Mouse (Mus musculus) ovary, postnatal 10 days (tissue): ENCODE measurements around the gene Mgat5.

Experiments
- DNase-seq: peaks from one replicate; pipeline ENCODE4 v3.0.0; 2022; ENCODE audit warnings: low spot score

Mgat5 gene

GRCm38 (mm10) chr1:127306024-127306771 is 101.4 kb downstream of the Mgat5 start:
- DNase-seq = no peak

- no peak for DNase-seq
Measured at GRCm38 (mm10) chr1:127307361-127307760, 102.5 kb downstream of the Mgat5 start.

- DNase-seq = no peak
Measured at GRCm38 (mm10) chr1:127308207-127308725, 103.5 kb downstream of the Mgat5 start.

GRCm38 (mm10) chr1:127308989-127309701 is 104.3 kb downstream of the Mgat5 start:
- no peak for DNase-seq

GRCm38 (mm10) chr1:127310011-127310410 is 105.2 kb downstream of the Mgat5 start:
- no peak for DNase-seq

- DNase-seq = no peak
Measured at GRCm38 (mm10) chr1:127310703-127311102, 105.9 kb downstream of the Mgat5 start.

- no peak for DNase-seq
Measured at GRCm38 (mm10) chr1:127313652-127314350, 109.0 kb downstream of the Mgat5 start.

GRCm38 (mm10) chr1:127315763-127316627 is 111.2 kb downstream of the Mgat5 start:
- DNase-seq = no peak

- DNase-seq = no peak
Measured at GRCm38 (mm10) chr1:127316651-127317050, 111.8 kb downstream of the Mgat5 start.

- DNase-seq = no peak
Measured at GRCm38 (mm10) chr1:127317541-127317940, 112.7 kb downstream of the Mgat5 start.

GRCm38 (mm10) chr1:127318486-127318885 is 113.7 kb downstream of the Mgat5 start:
- no peak for DNase-seq

GRCm38 (mm10) chr1:127319768-127320167 is 115.0 kb downstream of the Mgat5 start:
- no peak for DNase-seq

GRCm38 (mm10) chr1:127320956-127321355 is 116.1 kb downstream of the Mgat5 start:
- DNase-seq = no peak

- DNase-seq = no peak
Measured at GRCm38 (mm10) chr1:127321638-127322037, 116.8 kb downstream of the Mgat5 start.

- no peak for DNase-seq
Measured at GRCm38 (mm10) chr1:127322169-127322805, 117.5 kb downstream of the Mgat5 start.

- DNase-seq = no peak
Measured at GRCm38 (mm10) chr1:127325601-127326198, 120.9 kb downstream of the Mgat5 start.

GRCm38 (mm10) chr1:127327773-127328172 is 123.0 kb downstream of the Mgat5 start:
- no peak for DNase-seq

GRCm38 (mm10) chr1:127328354-127328875 is 123.6 kb downstream of the Mgat5 start:
- DNase-seq = no peak

GRCm38 (mm10) chr1:127329810-127330209 is 125.0 kb downstream of the Mgat5 start:
- no peak for DNase-seq

GRCm38 (mm10) chr1:127337740-127338139 is 132.9 kb downstream of the Mgat5 start:
- DNase-seq = no peak
